Mouse (Mus musculus): Measurements from ENCODE around the gene Zfp64. TPM values are rescaled to one million over a fixed set of nuclear protein-coding genes. Genes with fewer than 3 reads are reported as not detected.

Zfp64 gene
- 1.8 TPM for polyA plus RNA-seq (2014; fragmentation: Illumina TruSeq; extraction: RNeasy Lipid Tissue Mini Kit (QIAGEN cat#74804); ENCODE audit: low read depth, low replicate concordance)

DNA sequence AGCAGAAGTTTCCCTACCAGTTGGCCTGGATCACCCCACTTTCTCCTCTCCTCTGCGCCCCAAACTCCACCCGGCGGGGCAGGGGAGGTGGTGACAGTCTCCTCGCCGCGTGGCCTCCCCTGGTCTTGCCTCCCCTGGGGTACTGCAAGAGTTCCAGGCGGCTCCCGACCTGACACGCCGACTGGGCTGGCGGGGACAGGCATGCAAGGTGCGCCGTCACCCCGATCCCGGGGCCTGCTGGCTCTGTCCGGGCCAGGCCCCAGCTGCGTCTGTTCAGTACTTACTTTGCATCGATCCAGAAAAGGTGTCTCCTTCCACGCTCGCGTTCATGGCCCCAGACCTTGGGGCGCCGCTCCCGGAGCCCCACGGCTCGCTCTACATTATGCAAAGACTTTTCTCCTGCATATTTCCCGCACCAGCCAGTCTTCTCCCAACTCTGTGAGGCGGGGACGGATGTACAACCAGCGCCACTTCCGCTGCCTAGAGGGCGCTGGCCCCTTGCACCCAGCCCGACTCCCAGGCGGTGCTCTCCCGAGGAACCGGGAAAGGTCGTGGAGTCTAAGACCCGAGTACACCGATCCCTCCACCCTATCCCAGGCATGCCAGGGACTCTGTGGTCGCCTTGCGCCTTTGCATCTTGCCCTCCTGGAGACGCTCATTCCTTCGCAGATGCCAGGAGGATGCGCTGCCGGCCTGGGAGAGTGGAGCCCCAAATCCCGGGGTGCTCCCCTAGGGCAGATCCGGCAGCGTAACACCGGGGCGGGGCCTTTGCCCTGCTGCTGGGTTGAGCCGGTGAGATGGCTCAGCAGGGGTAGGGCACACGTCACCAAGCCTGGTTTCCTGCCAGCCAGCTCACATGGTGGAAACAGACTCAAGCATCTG is at the start of gene Zfp64:
Gene Zfp64 (minus strand): TSS at position 753 of the 882 bp plus-strand sequence.

Other genes with a start within 250 kb of the Zfp64 start
- gene Atp9a, start 213.2 kb downstream of the Zfp64 start, polyA plus RNA-seq (2014; fragmentation: Illumina TruSeq; extraction: RNeasy Lipid Tissue Mini Kit (QIAGEN cat#74804); ENCODE audit: low read depth, low replicate concordance), result 21.9 TPM
- not detected for gene Sall4, start 187.6 kb downstream of the Zfp64 start, polyA plus RNA-seq (2014; fragmentation: Illumina TruSeq; extraction: RNeasy Lipid Tissue Mini Kit (QIAGEN cat#74804); ENCODE audit: low read depth, low replicate concordance)